Mouse (Mus musculus) forebrain, embryonic 12.5 days (tissue): ENCODE results near the gene Cyb5rl. TPM values are rescaled to one million over a fixed set of nuclear protein-coding genes. Genes with fewer than 3 reads are reported as not detected.
A peak's percentile ranks its signal among the peaks of the same experiment; 100 is the strongest.

ENCODE experiments used
- ATAC-seq: fragments of 200-750 bp; cut with Nextera tagmentation; 2 replicates; pipeline ENCODE4 v1.8.0; 2017; ENCODE audit warnings: moderate TSS enrichment; ENCODE audit not compliant: low FRiP score
- H3K27ac ChIP-seq: fragments of 300-500 bp; sonication (generic); 2 replicates; pipeline ENCODE4 v1.5.1; 2016; ENCODE audit warnings: mild to moderate bottlenecking
- H3K27me3 ChIP-seq: fragments of 300-500 bp; sonication (generic); 2 replicates; pipeline ENCODE4 v1.6.1; 2016; ENCODE audit warnings: mild to moderate bottlenecking
- H3K36me3 ChIP-seq: fragments of 300-500 bp; sonication (generic); replicated peaks from 2 replicates; pipeline ENCODE4 v1.6.1; 2016; ENCODE audit warnings: mild to moderate bottlenecking
- H3K4me1 ChIP-seq: fragments of 300-500 bp; sonication (generic); 2 replicates; pipeline ENCODE4 v1.6.1; 2016
- H3K4me2 ChIP-seq: fragments of 300-500 bp; sonication (generic); 2 replicates; pipeline ENCODE4 v1.6.1; 2016; ENCODE audit warnings: mild to moderate bottlenecking, moderate library complexity
- H3K4me3 ChIP-seq: fragments of 300-500 bp; sonication (generic); replicated peaks from 2 replicates; pipeline ENCODE4 v1.5.1; 2016; ENCODE audit warnings: mild to moderate bottlenecking
- H3K9ac ChIP-seq: fragments of 300-500 bp; sonication (generic); 2 replicates; pipeline ENCODE4 v1.6.1; 2016; ENCODE audit warnings: mild to moderate bottlenecking
- H3K9me3 ChIP-seq: fragments of 300-500 bp; sonication (generic); 2 replicates; pipeline ENCODE4 v1.6.1; 2016
- WGBS: fragments of 180-500 bp; shearing (Covaris S2); methylation state at CpG from one replicate; pipeline ENCODE4 v1.1.7; 2016; 5-methylcytosine and 5-hydroxymethylcytosine counted together
- polyA plus RNA-seq: library from polyadenylated mRNA; unstranded; fragments of >200 nt; fragmentation: Nextera tagmentation; extraction: Ambion mirVana; gene quantifications from 2 replicates; pipeline ENCODE4 v1.2.1, GENCODE M21; 2016

Gene Cyb5rl
- polyA plus RNA-seq, 1 experiment from 2014 or later: 6.0 TPM

DNA sequence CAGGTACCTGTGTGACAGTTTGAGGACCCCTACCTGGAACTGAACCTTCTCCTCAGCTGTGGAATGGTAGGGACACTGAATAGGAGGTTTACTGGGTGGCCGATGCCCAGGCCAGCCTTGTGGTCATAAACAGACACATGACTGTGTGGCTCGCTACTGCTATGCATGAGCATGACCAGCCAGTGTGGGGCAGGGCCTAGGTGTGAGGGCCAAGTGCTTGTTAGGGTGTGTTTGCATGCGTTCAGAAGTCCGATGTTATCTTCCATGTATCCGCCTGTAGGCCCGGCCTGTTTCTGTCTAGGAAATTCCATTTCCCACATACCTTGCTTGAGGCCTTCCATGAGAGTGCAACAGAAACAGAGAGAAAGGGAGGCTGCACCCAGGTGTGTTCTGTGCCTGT lies 53.9 kb downstream of the Cyb5rl start:
- no peak for ATAC-seq
- peaks cover 3% of the 10 kb centered on the region; the same call in 1 of the 2 replicates for H3K27me3 ChIP-seq
- H3K27ac ChIP-seq: no peak overlapping the region

DNA sequence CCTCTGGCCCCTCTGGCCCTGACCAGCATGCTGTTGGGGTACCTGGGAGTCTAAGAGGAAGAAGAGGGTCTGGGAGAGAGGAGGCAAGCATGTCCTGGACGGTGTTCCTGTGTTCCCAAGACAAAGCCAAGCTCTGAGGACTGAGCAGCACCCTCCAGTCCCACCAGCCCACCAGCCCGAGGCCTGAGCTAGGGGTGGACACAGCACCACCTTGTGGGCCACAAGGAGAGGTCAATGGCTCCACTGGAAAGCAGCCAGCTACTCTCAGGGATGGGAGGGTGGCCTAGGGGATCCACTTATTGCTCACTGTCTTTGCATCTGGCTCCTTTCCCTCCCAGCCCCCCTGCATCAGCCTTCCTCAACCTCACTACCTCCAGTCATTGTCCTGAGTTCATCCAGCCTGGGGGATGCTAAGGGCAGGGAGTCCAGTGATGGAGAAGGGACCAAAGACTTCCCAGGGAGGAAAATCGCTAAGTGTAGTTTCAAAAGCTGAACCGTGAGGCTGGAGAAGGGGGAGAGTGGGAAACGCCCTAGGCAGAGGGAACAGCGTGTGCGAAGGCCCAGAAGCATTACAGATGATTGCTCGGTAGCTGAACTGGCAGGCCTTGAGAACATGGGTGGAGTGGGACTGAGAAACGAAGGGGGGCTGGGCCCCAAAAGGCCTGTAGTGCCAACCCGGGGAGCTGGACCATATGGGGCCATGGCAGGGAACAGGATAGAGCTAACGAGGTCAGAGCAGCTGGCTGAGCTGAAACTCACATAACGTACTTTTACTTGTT lies 54.6 kb downstream of the Cyb5rl start:
- ATAC-seq: peak; percentile 85

More for the DNA sequence above, 53.9 kb downstream of the Cyb5rl start:
- WGBS: 93% methylated on average over 6 of the region's 6 CpGs
- H3K4me3 ChIP-seq: no peak overlapping the region
- no peaks in the 10 kb centered on the region for H3K36me3 ChIP-seq
- peaks cover 24% of the 10 kb centered on the region for H3K4me1 ChIP-seq
- H3K4me2 ChIP-seq: no peak overlapping the region
- no peak overlapping the region for H3K9ac ChIP-seq
- no peaks in the 10 kb centered on the region for H3K9me3 ChIP-seq

DNA sequence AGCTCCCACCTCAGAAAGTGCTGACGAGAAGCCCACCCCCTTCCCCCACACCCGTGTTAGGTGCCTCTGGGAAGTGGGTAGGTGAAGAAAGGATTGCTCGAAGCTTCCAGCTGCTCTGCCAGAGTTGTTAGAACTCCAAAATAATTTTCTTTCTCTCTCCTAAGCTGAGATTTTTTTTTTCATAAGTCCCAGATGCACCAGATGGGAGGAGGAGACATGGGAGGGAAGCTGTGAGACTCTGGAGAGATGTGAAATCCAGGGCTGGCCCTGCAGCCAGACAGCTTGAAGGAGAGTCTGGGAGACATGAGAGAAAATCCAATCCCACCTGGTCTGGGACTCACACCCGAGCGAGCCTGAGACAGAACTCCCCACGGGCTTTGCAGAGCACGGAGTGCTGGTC lies 57.6 kb downstream of the Cyb5rl start:
- H3K4me3 ChIP-seq: no peak overlapping the region
- H3K4me1 ChIP-seq: peaks cover 53% of the 10 kb centered on the region
- no peaks in the 10 kb centered on the region for H3K9me3 ChIP-seq
- 72% methylated on average over 7 of the region's 7 CpGs for WGBS
- no peak overlapping the region for H3K27ac ChIP-seq
- ATAC-seq: no peak
- H3K27me3 ChIP-seq: peaks cover 5% of the 10 kb centered on the region
- no peaks in the 10 kb centered on the region for H3K36me3 ChIP-seq
- no peak overlapping the region; the same call in 1 of the 2 replicates for H3K9ac ChIP-seq
- H3K4me2 ChIP-seq: no peak overlapping the region

More for the DNA sequence above, 54.6 kb downstream of the Cyb5rl start:
- Histone ChIP-seq H3K27me3 (peaks cover 5% of the 10 kb centered on the region), H3K4me3 (no peak overlapping the region), H3K4me2 (no peak overlapping the region), H3K36me3 (no peaks in the 10 kb centered on the region), H3K4me1 (peaks cover 27% of the 10 kb centered on the region), H3K27ac (peak overlapping the region; percentile 36; the same call in 1 of the 2 replicates), H3K9me3 (no peaks in the 10 kb centered on the region), H3K9ac (no peak overlapping the region)
- 40% methylated on average over 12 of the region's 12 CpGs for WGBS

DNA sequence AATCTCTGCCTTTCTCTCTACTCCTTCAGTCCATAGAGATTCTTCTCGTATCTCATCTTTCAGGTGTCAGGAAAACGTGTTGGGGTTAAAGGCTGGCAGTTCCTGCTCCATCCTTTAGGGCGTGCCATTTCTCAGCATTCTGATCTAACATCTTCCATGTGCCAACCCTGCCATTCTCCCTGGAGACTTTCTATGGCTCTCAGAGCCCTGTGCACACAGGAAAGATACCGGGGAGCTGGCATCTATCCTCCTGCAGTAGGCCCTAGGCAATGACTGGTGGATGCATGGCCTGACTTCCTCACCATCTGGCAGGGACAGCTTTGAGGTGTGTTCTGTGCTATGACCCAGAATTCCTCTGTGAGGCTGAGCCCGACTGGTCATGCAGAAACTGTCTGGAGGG lies 58.3 kb downstream of the Cyb5rl start:
- Histone ChIP-seq H3K27ac (no peak overlapping the region), H3K36me3 (no peaks in the 10 kb centered on the region), H3K27me3 (peaks cover 5% of the 10 kb centered on the region), H3K4me3 (no peak overlapping the region), H3K9ac (no peak overlapping the region), H3K4me1 (peaks cover 60% of the 10 kb centered on the region), H3K4me2 (no peak overlapping the region), H3K9me3 (no peaks in the 10 kb centered on the region)
- WGBS: 57% methylated on average over 5 of the region's 5 CpGs
- ATAC-seq: no peak

DNA sequence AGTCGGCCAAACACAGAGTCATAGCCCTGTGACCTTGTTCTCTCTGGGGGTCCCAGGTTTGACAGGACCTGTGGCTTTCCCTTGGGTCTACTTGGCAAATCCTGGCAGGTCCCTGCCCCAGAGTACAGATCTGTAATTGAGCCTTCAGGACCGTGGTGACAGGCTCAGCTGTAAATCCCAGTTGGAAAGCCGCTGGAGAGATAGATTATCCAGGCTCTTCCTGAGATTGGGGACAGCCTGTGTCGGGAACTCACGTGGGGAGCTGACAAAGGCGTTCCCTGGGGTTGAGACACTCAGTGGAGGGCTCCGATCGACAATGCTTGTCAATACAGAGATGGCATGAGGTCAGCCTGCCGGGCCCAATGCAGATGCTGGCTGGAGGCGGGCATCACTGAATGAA lies 59.6 kb downstream of the Cyb5rl start:
- H3K9me3 ChIP-seq: no peaks in the 10 kb centered on the region
- 44% methylated on average over 10 of the region's 10 CpGs for WGBS
- H3K36me3 ChIP-seq: no peaks in the 10 kb centered on the region
- H3K4me3 ChIP-seq: no peak overlapping the region
- no peak for ATAC-seq
- H3K4me2 ChIP-seq: no peak overlapping the region
- H3K9ac ChIP-seq: no peak overlapping the region
- peaks cover 5% of the 10 kb centered on the region for H3K27me3 ChIP-seq
- 0 out of 2 replicates have a peak overlapping the region, but pooled peaks have one; percentile 36 for H3K27ac ChIP-seq
- peaks cover 64% of the 10 kb centered on the region for H3K4me1 ChIP-seq

DNA sequence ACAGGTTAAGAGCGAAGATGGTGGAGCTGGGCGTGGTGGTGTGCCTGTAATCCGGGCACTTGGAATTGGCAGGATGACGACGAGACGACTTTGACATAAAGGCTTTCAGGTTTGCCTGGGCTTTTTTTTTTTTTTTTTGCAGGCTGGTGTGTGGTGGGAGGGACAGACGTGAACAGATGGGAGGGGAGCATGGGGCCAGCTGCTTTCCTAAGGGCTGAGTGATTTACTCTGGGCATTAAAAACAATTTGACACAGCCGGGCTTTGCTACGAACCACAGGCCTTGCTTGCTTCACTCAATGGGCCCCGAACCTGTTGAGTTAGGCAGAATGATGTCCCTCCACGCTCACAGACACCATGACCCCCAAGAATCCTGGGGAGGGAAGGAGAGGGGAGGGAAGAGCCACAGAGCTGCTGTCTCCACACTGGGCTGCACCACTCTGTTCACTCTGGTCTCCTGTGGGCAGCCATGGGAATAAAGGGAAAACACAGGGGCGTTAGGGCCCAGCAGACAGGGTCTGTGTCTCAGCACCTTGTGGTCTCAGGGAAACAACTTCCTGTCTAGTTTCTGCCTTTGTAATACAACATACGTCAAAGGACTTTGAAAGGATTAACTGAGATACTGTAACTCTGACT lies 60.2 kb downstream of the Cyb5rl start:
- ATAC-seq: 0 out of 2 replicates have a peak, but pooled peaks have one; percentile 44
- no peak overlapping the region for H3K4me2 ChIP-seq
- peak overlapping the region; percentile 63 for H3K27ac ChIP-seq
- H3K4me1 ChIP-seq: peaks cover 59% of the 10 kb centered on the region
- no peak overlapping the region for H3K4me3 ChIP-seq
- WGBS: 42% methylated on average over 13 of the region's 13 CpGs
- no peaks in the 10 kb centered on the region for H3K36me3 ChIP-seq
- H3K27me3 ChIP-seq: peaks cover 5% of the 10 kb centered on the region
- no peak overlapping the region for H3K9ac ChIP-seq
- no peaks in the 10 kb centered on the region for H3K9me3 ChIP-seq

DNA sequence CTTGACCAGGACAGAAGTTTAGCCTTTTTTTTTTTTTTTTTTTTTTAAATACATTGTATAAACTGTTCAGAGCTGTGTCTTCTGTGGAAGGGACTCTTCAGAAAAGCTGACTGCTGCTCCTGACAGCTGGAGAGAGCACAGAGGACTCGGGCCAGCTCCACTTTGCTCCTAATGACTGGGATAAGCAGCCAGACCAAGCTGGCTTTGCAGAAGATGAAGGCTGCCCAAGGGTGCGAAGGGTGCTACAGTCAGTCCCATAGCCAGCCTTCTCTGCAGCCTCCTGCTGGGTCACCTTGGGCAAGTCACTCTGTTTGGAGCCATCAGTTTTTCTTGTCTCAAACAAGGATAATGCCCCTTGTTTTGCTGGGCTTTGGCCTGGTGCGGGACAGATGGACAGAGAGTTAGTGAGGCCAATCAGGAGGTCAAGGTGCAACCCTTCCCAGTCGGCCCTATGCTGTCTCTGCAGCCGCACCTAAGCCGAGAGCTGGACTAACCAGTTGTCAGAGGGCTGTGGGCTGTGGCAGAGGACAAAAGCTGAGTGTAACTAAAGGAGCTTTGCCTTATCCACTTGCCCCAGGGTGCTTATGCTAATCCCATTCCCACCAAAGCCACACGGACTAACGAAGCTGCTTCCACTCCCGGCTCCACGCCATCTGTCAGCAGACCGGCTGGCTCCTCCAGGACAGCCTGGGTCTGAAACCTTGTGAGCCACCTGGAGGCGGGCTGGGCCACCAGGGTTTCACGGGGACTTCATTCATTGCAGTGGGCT lies 61.3 kb downstream of the Cyb5rl start:
- Histone ChIP-seq H3K36me3 (no peaks in the 10 kb centered on the region), H3K9ac (no peak overlapping the region), H3K27ac (peak overlapping the region; percentile 83), H3K4me3 (no peak overlapping the region), H3K9me3 (no peaks in the 10 kb centered on the region), H3K27me3 (peaks cover 5% of the 10 kb centered on the region), H3K4me2 (0 out of 2 replicates have a peak overlapping the region, but pooled peaks have one; percentile 4), H3K4me1 (peaks cover 59% of the 10 kb centered on the region)
- ATAC-seq: peak; percentile 54
- WGBS: 10% methylated on average over 13 of the region's 13 CpGs

DNA sequence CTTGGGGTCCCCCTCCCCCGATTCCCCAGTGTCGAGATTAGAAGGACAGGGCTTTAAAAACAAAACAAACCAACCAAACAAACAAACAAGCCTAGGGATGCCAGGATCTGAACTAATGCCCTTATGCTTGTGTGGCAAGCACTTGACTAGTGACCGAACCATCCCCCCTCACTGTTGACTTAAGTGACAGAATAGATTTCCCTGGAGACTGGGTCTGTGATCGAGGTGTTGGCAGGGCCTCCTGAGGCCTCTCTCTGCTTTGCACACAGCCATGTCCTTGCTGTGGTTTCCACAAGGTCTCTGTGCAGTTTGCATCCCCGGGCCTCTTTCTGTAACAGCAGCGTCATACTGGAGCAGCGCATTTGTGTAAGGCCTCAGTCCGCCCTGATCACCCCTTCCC lies 62.6 kb downstream of the Cyb5rl start:
- peaks cover 55% of the 10 kb centered on the region for H3K4me1 ChIP-seq
- H3K36me3 ChIP-seq: no peaks in the 10 kb centered on the region
- no peak overlapping the region for H3K9ac ChIP-seq
- H3K4me2 ChIP-seq: no peak overlapping the region
- ATAC-seq: no peak
- no peak overlapping the region for H3K4me3 ChIP-seq
- WGBS: 78% methylated on average over 8 of the region's 8 CpGs
- no peaks in the 10 kb centered on the region for H3K9me3 ChIP-seq
- no peak overlapping the region for H3K27ac ChIP-seq
- H3K27me3 ChIP-seq: peaks cover 5% of the 10 kb centered on the region

DNA sequence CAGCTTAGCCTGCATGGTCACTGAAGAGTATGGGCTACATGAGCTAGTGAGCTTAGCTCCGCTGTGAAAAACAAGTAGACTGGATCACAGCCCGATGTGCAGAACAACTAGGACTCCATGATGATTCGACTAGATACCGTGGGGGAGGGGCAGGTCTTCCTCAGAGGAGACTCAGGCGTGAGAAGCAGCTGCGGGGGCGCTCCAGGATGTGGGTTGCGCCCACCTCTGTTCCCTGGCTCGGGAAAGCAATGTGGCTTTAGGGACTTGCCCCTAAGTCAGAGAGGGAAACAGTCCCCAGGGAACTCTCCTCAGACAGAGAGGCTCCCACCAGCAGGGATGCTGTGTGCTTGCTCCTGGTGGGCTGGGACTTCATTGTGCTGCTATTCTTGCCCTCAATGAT lies 63.7 kb downstream of the Cyb5rl start:
- ATAC-seq: no peak
- H3K27ac ChIP-seq: no peak overlapping the region
- no peaks in the 10 kb centered on the region for H3K9me3 ChIP-seq
- H3K27me3 ChIP-seq: peaks cover 5% of the 10 kb centered on the region
- no peaks in the 10 kb centered on the region for H3K36me3 ChIP-seq
- no peak overlapping the region for H3K4me2 ChIP-seq
- no peak overlapping the region for H3K9ac ChIP-seq
- H3K4me1 ChIP-seq: peaks cover 50% of the 10 kb centered on the region
- 16% methylated on average over 9 of the region's 9 CpGs for WGBS
- no peak overlapping the region for H3K4me3 ChIP-seq

DNA sequence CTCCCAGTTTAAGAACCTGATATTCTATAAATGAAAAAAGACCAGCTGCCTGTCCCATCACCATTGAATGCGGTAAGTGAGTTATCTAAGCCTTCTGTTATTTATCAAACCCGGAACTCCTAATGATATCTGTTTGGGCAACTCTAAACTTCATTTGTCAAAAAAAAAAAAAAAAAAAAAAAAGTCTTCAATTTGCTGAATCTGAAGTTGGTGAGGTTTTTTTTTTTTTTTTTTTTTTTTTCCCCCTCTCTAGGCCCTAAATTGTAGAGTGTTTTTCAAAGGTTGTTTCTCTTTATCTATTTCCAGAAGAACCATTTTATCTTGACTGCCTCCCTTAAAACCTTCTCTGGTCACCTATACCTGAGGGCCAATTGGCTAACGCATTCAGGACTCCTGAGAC lies 68.1 kb downstream of the Cyb5rl start:
- Histone ChIP-seq H3K9ac (no peak overlapping the region), H3K4me1 (peaks cover 54% of the 10 kb centered on the region), H3K36me3 (no peaks in the 10 kb centered on the region), H3K27ac (no peak overlapping the region), H3K4me3 (no peak overlapping the region), H3K9me3 (no peaks in the 10 kb centered on the region), H3K27me3 (peaks cover 8% of the 10 kb centered on the region; the same call in 1 of the 2 replicates), H3K4me2 (no peak overlapping the region)
- 94% methylated on average over 3 of the region's 3 CpGs for WGBS
- ATAC-seq: no peak

DNA sequence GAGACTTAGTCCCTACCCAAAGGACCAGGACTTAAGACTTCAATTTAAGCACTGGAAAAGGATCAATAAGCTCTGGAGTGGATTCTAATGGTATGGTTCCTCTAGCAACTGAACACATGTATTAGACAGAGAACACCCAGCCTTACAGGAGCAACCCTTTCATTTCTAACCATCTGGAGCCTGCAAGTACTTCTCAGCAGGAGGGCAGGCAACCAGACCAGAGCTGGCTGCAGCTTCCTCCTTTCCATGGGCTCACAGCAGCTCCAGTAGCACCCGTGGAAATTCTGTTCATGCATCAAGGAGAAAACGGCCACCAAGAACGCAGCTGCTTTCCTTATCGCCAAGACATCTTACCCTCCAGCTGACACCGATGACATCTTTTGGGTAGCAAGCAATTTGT lies 68.9 kb downstream of the Cyb5rl start:
- Histone ChIP-seq H3K9ac (no peak overlapping the region), H3K27me3 (peaks cover 8% of the 10 kb centered on the region; the same call in 1 of the 2 replicates), H3K36me3 (no peaks in the 10 kb centered on the region), H3K4me2 (no peak overlapping the region), H3K9me3 (no peaks in the 10 kb centered on the region), H3K4me1 (peaks cover 55% of the 10 kb centered on the region), H3K27ac (peak overlapping the region; percentile 15; the same call in 1 of the 2 replicates), H3K4me3 (no peak overlapping the region)
- no peak for ATAC-seq
- WGBS: 79% methylated on average over 5 of the region's 5 CpGs

DNA sequence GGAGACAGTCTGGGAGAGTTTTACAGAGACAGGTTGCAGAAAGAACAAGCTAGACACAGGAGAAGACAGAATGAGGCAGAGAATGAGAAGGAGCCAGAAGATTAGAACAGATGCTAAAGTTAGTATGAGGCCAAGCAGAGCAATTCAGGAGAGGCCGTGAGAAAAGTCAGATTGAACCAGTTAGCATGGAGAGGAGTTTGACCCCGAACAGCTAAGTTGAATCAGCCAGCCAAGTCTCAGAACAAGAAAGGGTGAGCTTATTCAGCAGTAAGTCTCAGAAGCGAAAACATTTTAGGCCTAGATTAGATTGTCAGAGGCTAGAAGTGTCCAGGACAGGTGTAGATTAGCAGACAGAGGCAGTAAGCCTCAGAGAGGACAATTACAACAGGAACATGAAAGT lies 69.7 kb downstream of the Cyb5rl start:
- Histone ChIP-seq H3K4me2 (no peak overlapping the region), H3K4me1 (peaks cover 54% of the 10 kb centered on the region), H3K9ac (no peak overlapping the region), H3K36me3 (no peaks in the 10 kb centered on the region), H3K27ac (no peak overlapping the region), H3K9me3 (no peaks in the 10 kb centered on the region), H3K27me3 (peaks cover 8% of the 10 kb centered on the region; the same call in 1 of the 2 replicates), H3K4me3 (no peak overlapping the region)
- no peak for ATAC-seq
- 54% methylated on average over 3 of the region's 3 CpGs for WGBS
